Mouse (Mus musculus): ENCODE data around the gene Vmn2r56. TPM values are rescaled to one million over a fixed set of nuclear protein-coding genes. Genes with fewer than 3 reads are reported as not detected.
"Not testable (repeated sequence)": the region's sequence is repeated elsewhere in the genome, so short reads cannot be mapped to it uniquely, and the experiment has no call there.

The Vmn2r56 gene
- polyA plus RNA-seq (2012; rRNA removed), result not detected in 2 replicates

- Histone ChIP-seq H3K4me1 (ENCODE audit: control insufficient read depth, insufficient read depth, insufficient read length, low read length) (no peaks in the 10 kb centered on the region), H3K4me3 (ENCODE audit: low read depth, low read length) (no peak within 1 kb of the TSS), H3K27me3 (ENCODE audit: control insufficient read depth, insufficient read depth, low read length) (no peaks in the 10 kb centered on the region), H3K36me3 (ENCODE audit: control insufficient read depth, insufficient read depth, low read length) (no peaks in the 10 kb centered on the region), H3K27ac (ENCODE audit: insufficient read depth, low read depth, low read length) (no peak within 1 kb of the TSS)
- 14% methylated on average over 1 of the region's 1 CpGs for WGBS
- TF ChIP-seq CTCF (IDR thresholded peaks at IDR 0.05; ENCODE audit: extremely low read depth, insufficient read length, insufficient replicate concordance, low read depth, low read length) (no peak), POLR2A (IDR thresholded peaks at IDR 0.05; ENCODE audit: low read depth, low read length) (no peak)
These were observed at the start of gene Vmn2r56 for GRCm38 (mm10) chr7:12734904-12735303. TSS of gene Vmn2r56 (minus strand) at chr7:12735004.

GRCm38 (mm10) chr7:12780151-12780830 is 45.5 kb upstream of the Vmn2r56 start:
- peak overlapping the region; percentile 77 for H3K4me3 ChIP-seq (ENCODE audit: low read depth, low read length)
- peaks cover 4% of the 10 kb centered on the region for H3K27me3 ChIP-seq (ENCODE audit: control insufficient read depth, insufficient read depth, low read length)
- peaks cover 9% of the 10 kb centered on the region for H3K4me1 ChIP-seq (ENCODE audit: control insufficient read depth, insufficient read depth, insufficient read length, low read length)
- WGBS, result 2% methylated on average over 57 of the region's 57 CpGs
- no peak overlapping the region for H3K27ac ChIP-seq (ENCODE audit: insufficient read depth, low read depth, low read length)
- TF ChIP-seq CTCF (IDR thresholded peaks at IDR 0.05; ENCODE audit: extremely low read depth, insufficient read length, insufficient replicate concordance, low read depth, low read length) (no peak), POLR2A (IDR thresholded peaks at IDR 0.05; ENCODE audit: low read depth, low read length) (no peak)
- H3K36me3 ChIP-seq (ENCODE audit: control insufficient read depth, insufficient read depth, low read length), result no peaks in the 10 kb centered on the region

GRCm38 (mm10) chr7:12779782-12780150 is 45.0 kb upstream of the Vmn2r56 start:
- no peak for TF ChIP-seq CTCF (IDR thresholded peaks at IDR 0.05; ENCODE audit: extremely low read depth, insufficient read length, insufficient replicate concordance, low read depth, low read length)
- no peak for TF ChIP-seq POLR2A (IDR thresholded peaks at IDR 0.05; ENCODE audit: low read depth, low read length)
- Histone ChIP-seq H3K27ac (ENCODE audit: insufficient read depth, low read depth, low read length) (no peak overlapping the region), H3K36me3 (ENCODE audit: control insufficient read depth, insufficient read depth, low read length) (no peaks in the 10 kb centered on the region), H3K4me3 (ENCODE audit: low read depth, low read length) (peak overlapping the region; percentile 77), H3K27me3 (ENCODE audit: control insufficient read depth, insufficient read depth, low read length) (peaks cover 4% of the 10 kb centered on the region), H3K4me1 (ENCODE audit: control insufficient read depth, insufficient read depth, insufficient read length, low read length) (peaks cover 9% of the 10 kb centered on the region)
- 29% methylated on average over 10 of the region's 10 CpGs for WGBS

- Histone ChIP-seq H3K4me1 (ENCODE audit: control insufficient read depth, insufficient read depth, insufficient read length, low read length) (peaks cover 9% of the 10 kb centered on the region), H3K36me3 (ENCODE audit: control insufficient read depth, insufficient read depth, low read length) (no peaks in the 10 kb centered on the region), H3K27ac (ENCODE audit: insufficient read depth, low read depth, low read length) (no peak overlapping the region), H3K4me3 (ENCODE audit: low read depth, low read length) (no peak overlapping the region), H3K27me3 (ENCODE audit: control insufficient read depth, insufficient read depth, low read length) (peaks cover 4% of the 10 kb centered on the region)
- 76% methylated on average over 5 of the region's 5 CpGs for WGBS
- TF ChIP-seq CTCF (IDR thresholded peaks at IDR 0.05; ENCODE audit: extremely low read depth, insufficient read length, insufficient replicate concordance, low read depth, low read length) (no peak), POLR2A (IDR thresholded peaks at IDR 0.05; ENCODE audit: low read depth, low read length) (no peak)
These were observed 44.3 kb upstream of the Vmn2r56 start for GRCm38 (mm10) chr7:12779141-12779540.

- no peak for TF ChIP-seq CTCF (IDR thresholded peaks at IDR 0.05; ENCODE audit: extremely low read depth, insufficient read length, insufficient replicate concordance, low read depth, low read length)
- TF ChIP-seq POLR2A (IDR thresholded peaks at IDR 0.05; ENCODE audit: low read depth, low read length), result no peak
- no peak overlapping the region for H3K4me3 ChIP-seq (ENCODE audit: low read depth, low read length)
- no peaks in the 10 kb centered on the region for H3K27me3 ChIP-seq (ENCODE audit: control insufficient read depth, insufficient read depth, low read length)
- H3K27ac ChIP-seq (ENCODE audit: insufficient read depth, low read depth, low read length), result no peak overlapping the region
- WGBS, result 100% methylated on average over 1 of the region's 1 CpGs
- no peaks in the 10 kb centered on the region for H3K4me1 ChIP-seq (ENCODE audit: control insufficient read depth, insufficient read depth, insufficient read length, low read length)
- H3K36me3 ChIP-seq (ENCODE audit: control insufficient read depth, insufficient read depth, low read length), result no peaks in the 10 kb centered on the region
These were observed 39.8 kb upstream of the Vmn2r56 start for GRCm38 (mm10) chr7:12774606-12775005.

- 77% methylated on average over 9 of the region's 9 CpGs for WGBS
- Histone ChIP-seq H3K4me1 (ENCODE audit: control insufficient read depth, insufficient read depth, insufficient read length, low read length) (no peaks in the 10 kb centered on the region), H3K27ac (ENCODE audit: insufficient read depth, low read depth, low read length) (no peak overlapping the region), H3K36me3 (ENCODE audit: control insufficient read depth, insufficient read depth, low read length) (no peaks in the 10 kb centered on the region), H3K4me3 (ENCODE audit: low read depth, low read length) (no peak overlapping the region), H3K27me3 (ENCODE audit: control insufficient read depth, insufficient read depth, low read length) (no peaks in the 10 kb centered on the region)
- no peak for TF ChIP-seq POLR2A (IDR thresholded peaks at IDR 0.05; ENCODE audit: low read depth, low read length)
- TF ChIP-seq CTCF (IDR thresholded peaks at IDR 0.05; ENCODE audit: extremely low read depth, insufficient read length, insufficient replicate concordance, low read depth, low read length), result no peak
These were observed 39.3 kb upstream of the Vmn2r56 start for GRCm38 (mm10) chr7:12774111-12774510.

GRCm38 (mm10) chr7:12749431-12750198 is 14.8 kb upstream of the Vmn2r56 start:
- 69% methylated on average over 24 of the region's 24 CpGs for WGBS
- peak overlapping the region; percentile 22; the same call in 1 of the 2 replicates for H3K4me3 ChIP-seq (ENCODE audit: low read depth, low read length)
- no peaks in the 10 kb centered on the region for H3K4me1 ChIP-seq (ENCODE audit: control insufficient read depth, insufficient read depth, insufficient read length, low read length)
- H3K36me3 ChIP-seq (ENCODE audit: control insufficient read depth, insufficient read depth, low read length), result no peaks in the 10 kb centered on the region
- TF ChIP-seq CTCF (IDR thresholded peaks at IDR 0.05; ENCODE audit: extremely low read depth, insufficient read length, insufficient replicate concordance, low read depth, low read length), result no peak
- no peak for TF ChIP-seq POLR2A (IDR thresholded peaks at IDR 0.05; ENCODE audit: low read depth, low read length)
- no peaks in the 10 kb centered on the region; the same call in 1 of the 2 replicates for H3K27me3 ChIP-seq (ENCODE audit: control insufficient read depth, insufficient read depth, low read length)
- no peak overlapping the region for H3K27ac ChIP-seq (ENCODE audit: insufficient read depth, low read depth, low read length)

- 85% methylated on average over 3 of the region's 3 CpGs for WGBS
- H3K27me3 ChIP-seq (ENCODE audit: control insufficient read depth, insufficient read depth, low read length); H3K36me3 ChIP-seq (ENCODE audit: control insufficient read depth, insufficient read depth, low read length): not testable (repeated sequence)
These were observed 49.9 kb downstream of the Vmn2r56 start, which contains the start of gene Vmn2r55 for GRCm38 (mm10) chr7:12684903-12685302. TSS of gene Vmn2r55 (minus strand) at chr7:12685003.

GRCm38 (mm10) chr7:12640219-12640618 is 94.6 kb downstream of the Vmn2r56 start, which contains the start of gene Vmn2r54:
TSS of gene Vmn2r54 (minus strand) at chr7:12640319.
- H3K4me3 ChIP-seq (ENCODE audit: low read depth, low read length); H3K4me1 ChIP-seq (ENCODE audit: control insufficient read depth, insufficient read depth, insufficient read length, low read length); H3K27ac ChIP-seq (ENCODE audit: insufficient read depth, low read depth, low read length); H3K36me3 ChIP-seq (ENCODE audit: control insufficient read depth, insufficient read depth, low read length); H3K27me3 ChIP-seq (ENCODE audit: control insufficient read depth, insufficient read depth, low read length): not testable (repeated sequence)
- WGBS, result 66% methylated on average over 3 of the region's 4 CpGs

More at GRCm38 (mm10) chr7:12684903-12685302, 49.9 kb downstream of the Vmn2r56 start, which contains the start of gene Vmn2r55:
- H3K4me1 ChIP-seq (ENCODE audit: control insufficient read depth, insufficient read depth, insufficient read length, low read length); H3K4me3 ChIP-seq (ENCODE audit: low read depth, low read length); H3K27ac ChIP-seq (ENCODE audit: insufficient read depth, low read depth, low read length): not testable (repeated sequence)
